8 mouse cellular contexts compared by ENCODE assay signal in genomic region chr1:190944109-190944760, GRCm38 (mm10). TPM values are rescaled to one million over a fixed set of nuclear protein-coding genes. Genes with fewer than 3 reads are reported as not detected.
DNase-seq lines count a peak whose midpoint lies in the region; ATAC-seq and TF ChIP-seq lines count a peak whose summit lies in the region.

No protein-coding gene starts in this region.

- no peaks in the 10 kb centered on the region for H3K27me3 ChIP-seq in heart, adult 2 months (ENCODE audit: control insufficient read depth, insufficient read depth, low read length)
- no peaks in the 10 kb centered on the region for H3K27me3 ChIP-seq in heart, embryonic 11.5 days (ENCODE audit: control insufficient read depth, insufficient read depth, low read length)
- H3K27me3 ChIP-seq in limb, embryonic 12.5 days, result no peaks in the 10 kb centered on the region
- no peaks in the 10 kb centered on the region for H3K27me3 ChIP-seq in midbrain, embryonic 16.5 days (ENCODE audit: control insufficient read depth, insufficient read depth, low read depth, low read length)

- intact Hi-C loops in heart, adult 2 months (cut with DNase I), result loop anchor here (1.0 to 5.0 kb wide), 4 partner anchors 81 to 333 kb away; no protein-coding TSS in a partner anchor

- H3K4me3 ChIP-seq in heart, adult 2 months, result no peak overlapping the region
- H3K4me3 ChIP-seq in heart, embryonic 11.5 days (ENCODE audit: low read depth, low read length), result no peak overlapping the region
- H3K4me3 ChIP-seq in limb, embryonic 12.5 days (replicated peaks), result no peak overlapping the region
- no peak overlapping the region for H3K4me3 ChIP-seq in midbrain, embryonic 16.5 days (ENCODE audit: low read depth, low read length)

- H3K4me1 ChIP-seq in heart, adult 2 months (ENCODE audit: control insufficient read depth, insufficient read depth, low read length), result no peaks in the 10 kb centered on the region
- no peaks in the 10 kb centered on the region for H3K4me1 ChIP-seq in heart, embryonic 11.5 days (ENCODE audit: control insufficient read depth, insufficient read depth, low read length)
- H3K4me1 ChIP-seq in limb, embryonic 12.5 days (replicated peaks), result no peaks in the 10 kb centered on the region
- no peaks in the 10 kb centered on the region for H3K4me1 ChIP-seq in midbrain, embryonic 16.5 days (ENCODE audit: control insufficient read depth, insufficient read depth, low read length)

- no peaks in the 10 kb centered on the region for H3K9me3 ChIP-seq in heart, embryonic 11.5 days (replicated peaks; ENCODE audit: control insufficient read depth, low read length)
- H3K9me3 ChIP-seq in limb, embryonic 12.5 days, result no peaks in the 10 kb centered on the region
- no peaks in the 10 kb centered on the region for H3K9me3 ChIP-seq in midbrain, embryonic 16.5 days (replicated peaks; ENCODE audit: control insufficient read depth, low read length, poor library complexity, severe bottlenecking)

- no peaks in the 10 kb centered on the region; the same call in 1 of the 2 replicates for H3K36me3 ChIP-seq in heart, adult 2 months (ENCODE audit: control insufficient read depth, insufficient read depth, low read length)
- peaks cover 34% of the 10 kb centered on the region; the same call in 1 of the 2 replicates for H3K36me3 ChIP-seq in heart, embryonic 11.5 days (ENCODE audit: control insufficient read depth, insufficient read depth, low read length)
- peaks cover 92% of the 10 kb centered on the region for H3K36me3 ChIP-seq in limb, embryonic 12.5 days
- peaks cover 56% of the 10 kb centered on the region for H3K36me3 ChIP-seq in midbrain, embryonic 16.5 days (ENCODE audit: control insufficient read depth, insufficient read depth, low read length)

- peak; percentile 92; the same call in 1 of the 2 replicates for TF ChIP-seq EP300 in heart, adult 2 months (IDR thresholded peaks at IDR 0.05; ENCODE audit: insufficient read depth, low read depth, low read length)

- H3K9ac ChIP-seq in heart, adult 2 months (ENCODE audit: low read depth, low read length), result no peak overlapping the region
- H3K9ac ChIP-seq in heart, embryonic 11.5 days (ENCODE audit: low read depth, low read length), result no peak overlapping the region
- no peak overlapping the region for H3K9ac ChIP-seq in limb, embryonic 12.5 days (replicated peaks)
- no peak overlapping the region for H3K9ac ChIP-seq in midbrain, embryonic 16.5 days (ENCODE audit: low read depth, low read length)

- DNase-seq in heart, adult 2 months, result peak; percentile 65 to 80
- DNase-seq in gastrocnemius, postnatal 10 days, result peak; percentile 71
- DNase-seq in kidney, adult 18-20 months, result peak; percentile 79
- peak; percentile 41 to 54 for DNase-seq in spleen, postnatal 36 days (ENCODE audit: low spot score in 2 of 2)

- H3K4me2 ChIP-seq in heart, embryonic 11.5 days, result no peak overlapping the region
- H3K4me2 ChIP-seq in limb, embryonic 12.5 days, result no peak overlapping the region
- H3K4me2 ChIP-seq in midbrain, embryonic 16.5 days (ENCODE audit: low read length), result no peak overlapping the region

- H3K79me2 ChIP-seq in heart, adult 2 months (replicated peaks; ENCODE audit: control insufficient read depth, insufficient read depth, low read length), result no peaks in the 10 kb centered on the region

- 43% methylated on average over 6 of the region's 6 CpGs for WGBS in heart, adult 2 months
- 47% methylated on average over 6 of the region's 6 CpGs for WGBS in heart, embryonic 11.5 days (ENCODE audit: insufficient replicate concordance)
- 50% methylated on average over 6 of the region's 6 CpGs for WGBS in limb, embryonic 12.5 days
- WGBS in midbrain, embryonic 16.5 days, result 50% methylated on average over 6 of the region's 6 CpGs

- no peak overlapping the region for H3K27ac ChIP-seq in heart, adult 2 months
- H3K27ac ChIP-seq in heart, embryonic 11.5 days (ENCODE audit: low read depth, low read length), result no peak overlapping the region
- no peak overlapping the region for H3K27ac ChIP-seq in limb, embryonic 12.5 days
- no peak overlapping the region for H3K27ac ChIP-seq in midbrain, embryonic 16.5 days (ENCODE audit: low read length)

- peak; percentile 96 for TF ChIP-seq CTCF in heart, adult 2 months (IDR thresholded peaks at IDR 0.05)

- no peak for TF ChIP-seq POLR2A in heart, adult 2 months (IDR thresholded peaks at IDR 0.05; ENCODE audit: insufficient read depth, low read depth, low read length)

- ATAC-seq in heart, embryonic 11.5 days (replicated peaks; ENCODE audit: insufficient number of reproducible peaks, low FRiP score, low TSS enrichment), result no peak
- ATAC-seq in common myeloid progenitor, adult 5-6 weeks (replicated peaks; ENCODE audit: low read depth, poor library complexity, severe bottlenecking), result peak; percentile 99
- peak; percentile 75 for ATAC-seq in limb, embryonic 12.5 days (ENCODE audit: insufficient number of reproducible peaks, insufficient read depth, low FRiP score, low TSS enrichment, low read depth)
- ATAC-seq in midbrain, embryonic 16.5 days, result peak; percentile 86

RNA-seq across cellular contexts. Expression of gene Angel2, which starts 19.3 kb away (rescaled TPM):
- total RNA-seq in heart, adult 2 months (2021), result 10 to 100 TPM; 27.7 to 28.0 TPM
- polyA plus RNA-seq in heart, adult 2 months (2012; rRNA removed), result 18.5 and 23.8 TPM in 2 replicates
- 32.3 and 34.6 TPM in 2 replicates for polyA plus RNA-seq in heart, embryonic 11.5 days (2014; fragmentation: Nextera tagmentation; extraction: Ambion mirVana)
- 44.6 and 64.5 TPM in 2 replicates for total RNA-seq in common myeloid progenitor, adult 5-6 weeks (2017)
- total RNA-seq in gastrocnemius, postnatal 10 days (2021), result 10 to 100 TPM; 25.8 to 26.3 TPM
- 60.6 and 61.7 TPM in 2 replicates for polyA plus RNA-seq in limb, embryonic 12.5 days (2016; fragmentation: Nextera tagmentation; extraction: Ambion mirVana)
- polyA plus RNA-seq in midbrain, embryonic 16.5 days (2015; fragmentation: Nextera tagmentation; extraction: Ambion mirVana), result 49.0 and 50.4 TPM in 2 replicates

RNA-seq across cellular contexts. Expression of gene Rps6kc1, which starts 32.7 kb away (rescaled TPM):
- 10 to 100 TPM; 15.6 to 18.9 TPM for total RNA-seq in heart, adult 2 months (2021)
- 6.9 and 9.3 TPM in 2 replicates for polyA plus RNA-seq in heart, adult 2 months (2012; rRNA removed)
- 8.9 and 11.3 TPM in 2 replicates for polyA plus RNA-seq in heart, embryonic 11.5 days (2014; fragmentation: Nextera tagmentation; extraction: Ambion mirVana)
- total RNA-seq in common myeloid progenitor, adult 5-6 weeks (2017), result 16.7 and 21.1 TPM in 2 replicates
- 10 to 100 TPM; 20.4 to 23.7 TPM for total RNA-seq in gastrocnemius, postnatal 10 days (2021)
- polyA plus RNA-seq in limb, embryonic 12.5 days (2016; fragmentation: Nextera tagmentation; extraction: Ambion mirVana), result 17.8 and 20.6 TPM in 2 replicates
- 32.7 and 34.8 TPM in 2 replicates for polyA plus RNA-seq in midbrain, embryonic 16.5 days (2015; fragmentation: Nextera tagmentation; extraction: Ambion mirVana)

RNA-seq across cellular contexts. Expression of gene Vash2, which starts 34.9 kb away (rescaled TPM):
- under 1 TPM; 0.31 to 0.41 TPM for total RNA-seq in heart, adult 2 months (2021)
- 0.27 and 0.50 TPM in 2 replicates for polyA plus RNA-seq in heart, adult 2 months (2012; rRNA removed)
- 66.2 and 75.8 TPM in 2 replicates for polyA plus RNA-seq in heart, embryonic 11.5 days (2014; fragmentation: Nextera tagmentation; extraction: Ambion mirVana)
- 0.50 TPM in 1 of 2 replicates, not detected in the other for total RNA-seq in common myeloid progenitor, adult 5-6 weeks (2017)
- total RNA-seq in gastrocnemius, postnatal 10 days (2021), result 10 to 100 TPM; 12.3 to 14.6 TPM
- 81.8 and 82.0 TPM in 2 replicates for polyA plus RNA-seq in limb, embryonic 12.5 days (2016; fragmentation: Nextera tagmentation; extraction: Ambion mirVana)
- polyA plus RNA-seq in midbrain, embryonic 16.5 days (2015; fragmentation: Nextera tagmentation; extraction: Ambion mirVana), result 83.8 and 86.5 TPM in 2 replicates

Comparison
In these comparisons a context has a peak if more than half of its experiments do, and no peak if none do; other contexts are left out.
1. RNA of gene Vash2, which starts 34.9 kb away (polyA plus RNA-seq): 83.8 to 86.5 TPM in midbrain, embryonic 16.5 days, 81.8 to 82.0 TPM in limb, embryonic 12.5 days and 66.2 to 75.8 TPM in heart, embryonic 11.5 days; 0.27 to 0.50 TPM in heart, adult 2 months; every median in the first group is over 10 times any median in the second.
2. Peak in every context shown above with its lines, with median percentiles within 50 percentile points of each other: DNase-seq.